Mouse (Mus musculus) ES-Bruce4 (cell line): ENCODE results near the gene Wls.

Experiments used
- CTCF ChIP-seq: IDR thresholded peaks from one replicate; pipeline ENCODE4 v1.8.1; 2011; ENCODE audit warnings: low read depth, low read length
- EP300 ChIP-seq: IDR thresholded peaks from 2 replicates; pipeline ENCODE4 v1.6.1; 2011; ENCODE audit warnings: low read depth, low read length; ENCODE audit not compliant: insufficient read depth
- POLR2A ChIP-seq: IDR thresholded peaks from one replicate; pipeline ENCODE4 v1.8.1; 2011; ENCODE audit warnings: low read length; ENCODE audit not compliant: insufficient read depth

GRCm38 (mm10) chr3:159865691-159866090 is 26.2 kb downstream of the Wls start:
- no peak for TF ChIP-seq CTCF
- no peak for TF ChIP-seq POLR2A
- no peak for TF ChIP-seq EP300
